Mouse (Mus musculus) neural tube, embryonic 12.5 days (tissue): ENCODE data around the gene Trmu. TPM values are rescaled to one million over a fixed set of nuclear protein-coding genes. Genes with fewer than 3 reads are reported as not detected.

Experiments
- ATAC-seq: fragments of 200-750 bp; cut with Nextera tagmentation; 2 replicates; pipeline ENCODE4 v1.8.0; 2017; ENCODE audit warnings: low read depth, mild to moderate bottlenecking, moderate TSS enrichment, moderate library complexity; ENCODE audit not compliant: low FRiP score
- H3K27ac ChIP-seq: fragments of 300-500 bp; sonication (generic); 2 replicates; pipeline ENCODE4 v1.5.1; 2016
- H3K27me3 ChIP-seq: fragments of 300-500 bp; sonication (generic); replicated peaks from 2 replicates; pipeline ENCODE4 v1.6.1; 2016; ENCODE audit warnings: mild to moderate bottlenecking
- H3K36me3 ChIP-seq: fragments of 300-500 bp; sonication (generic); 2 replicates; pipeline ENCODE4 v1.6.1; 2016; ENCODE audit warnings: mild to moderate bottlenecking
- H3K4me1 ChIP-seq: fragments of 300-500 bp; sonication (generic); 2 replicates; pipeline ENCODE4 v1.6.1; 2016
- H3K4me2 ChIP-seq: fragments of 300-500 bp; sonication (generic); replicated peaks from 2 replicates; pipeline ENCODE4 v1.6.1; 2016; ENCODE audit warnings: mild to moderate bottlenecking
- H3K4me3 ChIP-seq: fragments of 300-500 bp; sonication (generic); 2 replicates; pipeline ENCODE4 v1.5.1; 2016
- H3K9ac ChIP-seq: fragments of 300-500 bp; sonication (generic); 2 replicates; pipeline ENCODE4 v1.6.1; 2016; ENCODE audit warnings: mild to moderate bottlenecking
- H3K9me3 ChIP-seq: fragments of 300-500 bp; sonication (generic); 2 replicates; pipeline ENCODE4 v1.6.1; 2016; ENCODE audit warnings: mild to moderate bottlenecking
- WGBS: fragments of 180-500 bp; shearing (Covaris S2); methylation state at CpG from one replicate; pipeline ENCODE4 v1.1.7; 2016; 5-methylcytosine and 5-hydroxymethylcytosine counted together
- polyA plus RNA-seq: library from polyadenylated mRNA; unstranded; fragments of >200 nt; fragmentation: Nextera tagmentation; extraction: Ambion mirVana; gene quantifications from 2 replicates; pipeline ENCODE4 v1.2.1, GENCODE M21; 2016

The Trmu gene
- polyA plus RNA-seq, 1 experiment from 2014 or later = 45.8 TPM

GRCm38 (mm10) chr15:85928161-85928560 is 49.0 kb downstream of the Trmu start:
- ATAC-seq = no peak
- WGBS = 90% methylated on average over 12 of the region's 12 CpGs

DNA sequence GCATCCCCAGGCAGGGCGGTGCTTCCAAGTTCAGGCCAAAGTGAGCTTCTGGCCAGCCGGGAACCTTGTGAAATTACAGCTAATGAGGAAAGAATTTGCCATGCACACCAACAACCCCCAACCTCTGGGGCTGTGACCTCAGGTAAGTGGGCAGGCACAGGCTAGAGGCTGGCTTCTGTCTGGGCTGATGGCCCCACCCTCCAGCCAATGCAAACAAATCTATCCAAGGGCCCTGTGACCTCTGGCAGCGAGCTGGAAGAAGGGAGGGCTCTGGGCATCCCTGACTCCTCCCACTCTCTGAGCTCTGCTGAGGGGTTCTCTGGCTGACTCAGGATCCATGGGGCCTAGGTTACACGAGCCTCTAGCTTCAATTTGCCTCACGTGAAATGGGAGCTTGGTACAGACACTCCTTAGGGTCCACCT is 56.5 kb downstream of the Trmu start:
- Histone ChIP-seq H3K4me2 (no peak overlapping the region), H3K36me3 (peaks cover 13% of the 10 kb centered on the region; the same call in 1 of the 2 replicates), H3K9ac (no peak overlapping the region), H3K27me3 (no peaks in the 10 kb centered on the region), H3K9me3 (no peaks in the 10 kb centered on the region), H3K27ac (no peak overlapping the region), H3K4me1 (peaks cover 5% of the 10 kb centered on the region), H3K4me3 (no peak overlapping the region)
- no peak for ATAC-seq
- WGBS = 38% methylated on average over 5 of the region's 5 CpGs

More at GRCm38 (mm10) chr15:85928161-85928560, 49.0 kb downstream of the Trmu start:
- Histone ChIP-seq H3K4me3 (no peak overlapping the region), H3K27me3 (no peaks in the 10 kb centered on the region), H3K9me3 (no peaks in the 10 kb centered on the region), H3K27ac (no peak overlapping the region), H3K9ac (no peak overlapping the region), H3K4me1 (no peaks in the 10 kb centered on the region), H3K36me3 (peaks cover 18% of the 10 kb centered on the region; the same call in 1 of the 2 replicates), H3K4me2 (no peak overlapping the region)

Other genes starting within 250 kb of the Trmu start
- gene Ppara, start 144.3 kb upstream of the Trmu start, polyA plus RNA-seq = 1.1 and 1.5 TPM in 2 replicates
- 17.7 and 19.0 TPM in 2 replicates for gene Cdpf1, start 67.6 kb upstream of the Trmu start, polyA plus RNA-seq
- gene Pkdrej, start 57.6 kb upstream of the Trmu start, polyA plus RNA-seq = 0.06 TPM in 2 replicates
- 3.6 and 3.9 TPM in 2 replicates for gene Ttc38, start 47.0 kb upstream of the Trmu start, polyA plus RNA-seq
- gene Gtse1, start 19.6 kb upstream of the Trmu start, polyA plus RNA-seq = 24.1 TPM in 2 replicates
- 3.6 TPM in 2 replicates for gene Celsr1, start 154.5 kb downstream of the Trmu start, polyA plus RNA-seq
- 29.9 and 33.3 TPM in 2 replicates for gene Gramd4, start 178.4 kb downstream of the Trmu start, polyA plus RNA-seq